Comparison of ENCODE assay signal across 8 mouse cellular contexts in the genomic region with DNA sequence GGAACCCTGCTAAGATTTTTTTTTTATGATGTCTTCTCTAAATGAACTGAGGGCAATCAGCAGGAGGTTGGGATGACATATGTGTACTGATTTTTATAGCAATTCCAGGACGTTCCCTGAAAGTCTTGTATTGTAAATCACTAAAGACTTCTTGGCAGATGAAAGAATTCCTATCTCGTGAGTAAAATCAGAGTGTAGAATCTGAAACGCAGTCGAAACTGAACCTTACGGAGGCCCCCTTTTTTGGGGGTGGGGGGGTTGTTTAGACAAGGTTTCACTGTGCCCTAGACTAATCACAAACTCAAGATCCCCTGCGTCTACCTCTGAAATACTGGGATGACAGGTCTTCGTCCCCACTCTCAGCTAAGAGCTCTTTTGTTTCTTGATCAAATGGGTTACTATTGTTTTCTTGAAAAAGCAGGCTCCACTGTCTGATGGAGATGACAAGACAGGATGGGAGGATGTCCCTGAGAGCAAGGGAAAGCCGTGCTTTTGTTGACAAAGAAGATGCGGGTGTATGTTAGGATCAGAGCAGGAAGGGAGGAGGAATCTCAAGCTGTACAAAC. TPM values are rescaled to one million over a fixed set of nuclear protein-coding genes. Genes with fewer than 3 reads are reported as not detected.
A peak's percentile ranks its signal among the peaks of the same experiment; 100 is the strongest.
DNase-seq lines count a peak whose midpoint lies in the region; ATAC-seq and TF ChIP-seq lines count a peak whose summit lies in the region.

No protein-coding gene starts in this region.

- peak overlapping the region; percentile 68 for H3K9ac ChIP-seq in heart, embryonic 11.5 days (ENCODE audit: low read depth, low read length)
- H3K9ac ChIP-seq in embryonic facial prominence, embryonic 15.5 days, result peak overlapping the region; percentile 55
- peak overlapping the region; percentile 78 for H3K9ac ChIP-seq in limb, embryonic 13.5 days

- ATAC-seq in heart, embryonic 11.5 days (replicated peaks; ENCODE audit: insufficient number of reproducible peaks, low FRiP score, low TSS enrichment), result no peak
- no peak for ATAC-seq in embryonic facial prominence, embryonic 15.5 days (ENCODE audit: insufficient number of reproducible peaks, low FRiP score, low TSS enrichment, low read depth)
- no peak for ATAC-seq in limb, embryonic 13.5 days (ENCODE audit: low FRiP score, low read depth)
- no peak for ATAC-seq in activated CD4-positive, CD25-positive, alpha-beta regulatory T cell, adult 4 months

- no peaks in the 10 kb centered on the region for H3K27me3 ChIP-seq in heart, embryonic 11.5 days (ENCODE audit: control insufficient read depth, insufficient read depth, low read length)
- no peaks in the 10 kb centered on the region for H3K27me3 ChIP-seq in E14TG2a.4 (ENCODE audit: insufficient read depth, low read length)
- H3K27me3 ChIP-seq in embryonic facial prominence, embryonic 15.5 days, result no peaks in the 10 kb centered on the region
- no peaks in the 10 kb centered on the region for H3K27me3 ChIP-seq in limb, embryonic 13.5 days
- no peaks in the 10 kb centered on the region for H3K27me3 ChIP-seq in small intestine, adult 2 months (ENCODE audit: control insufficient read depth, insufficient read depth, low read length)

- H3K36me3 ChIP-seq in heart, embryonic 11.5 days (ENCODE audit: control insufficient read depth, insufficient read depth, low read length), result no peaks in the 10 kb centered on the region
- H3K36me3 ChIP-seq in E14TG2a.4 (ENCODE audit: insufficient read depth, low read length), result peaks cover 8% of the 10 kb centered on the region; the same call in 1 of the 2 replicates
- no peaks in the 10 kb centered on the region for H3K36me3 ChIP-seq in embryonic facial prominence, embryonic 15.5 days
- no peaks in the 10 kb centered on the region; the same call in 1 of the 2 replicates for H3K36me3 ChIP-seq in limb, embryonic 13.5 days
- no peaks in the 10 kb centered on the region for H3K36me3 ChIP-seq in small intestine, adult 2 months (ENCODE audit: control insufficient read depth, insufficient read depth, low read length)

- DNase-seq in heart, adult 9 months (ENCODE audit: low spot score in 2 of 2), result no peak
- DNase-seq in T-cell, adult 2 months (ENCODE audit: low spot score), result no peak

- WGBS in heart, embryonic 11.5 days (ENCODE audit: insufficient replicate concordance), result 41% methylated on average over 9 of the region's 9 CpGs
- WGBS in embryonic facial prominence, embryonic 15.5 days, result 27% methylated on average over 9 of the region's 9 CpGs
- 37% methylated on average over 9 of the region's 9 CpGs for WGBS in limb, embryonic 13.5 days
- 16% methylated on average over 9 of the region's 9 CpGs for WGBS in small intestine, adult 2 months

- H3K27ac ChIP-seq in heart, embryonic 11.5 days (ENCODE audit: low read depth, low read length), result peak overlapping the region; percentile 90; the same call in 1 of the 2 replicates
- peak overlapping the region; percentile 97 for H3K27ac ChIP-seq in embryonic facial prominence, embryonic 15.5 days (replicated peaks)
- H3K27ac ChIP-seq in limb, embryonic 13.5 days, result peak overlapping the region; percentile 97
- peak overlapping the region; percentile 96 for H3K27ac ChIP-seq in small intestine, adult 2 months (ENCODE audit: insufficient read depth, low read depth, low read length)

- no peak for TF ChIP-seq CTCF in E14TG2a.4 (conservative IDR thresholded peaks at IDR 0.05; ENCODE audit: low read length)
- no peak for TF ChIP-seq CTCF in small intestine, adult 2 months (IDR thresholded peaks at IDR 0.05; ENCODE audit: extremely low read depth, insufficient read length, insufficient replicate concordance, low read depth, low read length)

- peaks cover 12% of the 10 kb centered on the region for H3K4me1 ChIP-seq in heart, embryonic 11.5 days (ENCODE audit: control insufficient read depth, insufficient read depth, low read length)
- peaks cover 47% of the 10 kb centered on the region for H3K4me1 ChIP-seq in E14TG2a.4 (replicated peaks; ENCODE audit: low read depth, low read length)
- H3K4me1 ChIP-seq in embryonic facial prominence, embryonic 15.5 days, result peaks cover 18% of the 10 kb centered on the region
- peaks cover 19% of the 10 kb centered on the region for H3K4me1 ChIP-seq in limb, embryonic 13.5 days
- H3K4me1 ChIP-seq in small intestine, adult 2 months (ENCODE audit: control insufficient read depth, insufficient read depth, insufficient read length, low read length), result peaks cover 22% of the 10 kb centered on the region; the same call in 1 of the 2 replicates

- no peaks in the 10 kb centered on the region for H3K9me3 ChIP-seq in heart, embryonic 11.5 days (replicated peaks; ENCODE audit: control insufficient read depth, low read length)
- H3K9me3 ChIP-seq in E14TG2a.4 (ENCODE audit: low read length), result no peaks in the 10 kb centered on the region
- no peaks in the 10 kb centered on the region for H3K9me3 ChIP-seq in embryonic facial prominence, embryonic 15.5 days (replicated peaks)
- no peaks in the 10 kb centered on the region for H3K9me3 ChIP-seq in limb, embryonic 13.5 days

- peak overlapping the region; percentile 63 for H3K4me2 ChIP-seq in heart, embryonic 11.5 days
- H3K4me2 ChIP-seq in embryonic facial prominence, embryonic 15.5 days (replicated peaks), result peak overlapping the region; percentile 67
- peak overlapping the region; percentile 82 for H3K4me2 ChIP-seq in limb, embryonic 13.5 days (replicated peaks)

- no peak for TF ChIP-seq POLR2A in small intestine, adult 2 months (IDR thresholded peaks at IDR 0.05; ENCODE audit: low read depth, low read length)

- peak overlapping the region; percentile 57 for H3K4me3 ChIP-seq in heart, embryonic 11.5 days (ENCODE audit: low read depth, low read length)
- peak overlapping the region; percentile 87 for H3K4me3 ChIP-seq in E14TG2a.4 (replicated peaks; ENCODE audit: low read length)
- peak overlapping the region; percentile 76 for H3K4me3 ChIP-seq in embryonic facial prominence, embryonic 15.5 days (replicated peaks)
- peak overlapping the region; percentile 64 for H3K4me3 ChIP-seq in limb, embryonic 13.5 days
- H3K4me3 ChIP-seq in small intestine, adult 2 months (ENCODE audit: low read depth, low read length), result no peak overlapping the region; the same call in 1 of the 2 replicates

RNA-seq across cellular contexts. Expression of a gene that starts 0.8 kb away (rescaled TPM):
- 26.4 and 28.0 TPM in 2 replicates for polyA plus RNA-seq in heart, embryonic 11.5 days (2014; fragmentation: Nextera tagmentation; extraction: Ambion mirVana)
- 31.8 and 34.6 TPM in 2 replicates for polyA plus RNA-seq in embryonic facial prominence, embryonic 15.5 days (2015; fragmentation: Nextera tagmentation; extraction: Ambion mirVana)
- polyA plus RNA-seq in limb, embryonic 13.5 days (2015; fragmentation: Nextera tagmentation; extraction: Ambion mirVana), result 35.2 and 36.2 TPM in 2 replicates
- 1.4 and 2.9 TPM in 2 replicates for polyA plus RNA-seq in small intestine, adult 2 months (2012; rRNA removed)
- 10 to 100 TPM; 29.8 to 34.2 TPM for polyA plus RNA-seq in activated CD4-positive, CD25-positive, alpha-beta regulatory T cell, adult 4 months (2017; shearing (Covaris generic))

RNA-seq across cellular contexts. Expression of a gene that starts 18.2 kb away (rescaled TPM):
- 317 and 358 TPM in 2 replicates for polyA plus RNA-seq in heart, embryonic 11.5 days (2014; fragmentation: Nextera tagmentation; extraction: Ambion mirVana)
- polyA plus RNA-seq in embryonic facial prominence, embryonic 15.5 days (2015; fragmentation: Nextera tagmentation; extraction: Ambion mirVana), result 365 and 394 TPM in 2 replicates
- 449 and 469 TPM in 2 replicates for polyA plus RNA-seq in limb, embryonic 13.5 days (2015; fragmentation: Nextera tagmentation; extraction: Ambion mirVana)
- polyA plus RNA-seq in small intestine, adult 2 months (2012; rRNA removed), result 0.66 and 1.6 TPM in 2 replicates
- 100 to 1,000 TPM; 474 TPM for polyA plus RNA-seq in activated CD4-positive, CD25-positive, alpha-beta regulatory T cell, adult 4 months (2017; shearing (Covaris generic))

RNA-seq across cellular contexts. Expression of a gene that starts 53.9 kb away (rescaled TPM):
- polyA plus RNA-seq in heart, embryonic 11.5 days (2014; fragmentation: Nextera tagmentation; extraction: Ambion mirVana), result 105 and 123 TPM in 2 replicates
- 127 and 135 TPM in 2 replicates for polyA plus RNA-seq in embryonic facial prominence, embryonic 15.5 days (2015; fragmentation: Nextera tagmentation; extraction: Ambion mirVana)
- 160 TPM in 2 replicates for polyA plus RNA-seq in limb, embryonic 13.5 days (2015; fragmentation: Nextera tagmentation; extraction: Ambion mirVana)
- polyA plus RNA-seq in small intestine, adult 2 months (2012; rRNA removed), result 5.6 and 9.6 TPM in 2 replicates
- 100 to 1,000 TPM; 111 to 128 TPM for polyA plus RNA-seq in activated CD4-positive, CD25-positive, alpha-beta regulatory T cell, adult 4 months (2017; shearing (Covaris generic))

Comparison
In these comparisons a context has a peak if more than half of its experiments do, and no peak if none do; other contexts are left out.
1. RNA of a gene that starts 18.2 kb away (polyA plus RNA-seq): 474 TPM in activated CD4-positive, CD25-positive, alpha-beta regulatory T cell, adult 4 months, 449 to 469 TPM in limb, embryonic 13.5 days, 365 to 394 TPM in embryonic facial prominence, embryonic 15.5 days and 317 to 358 TPM in heart, embryonic 11.5 days; 0.66 to 1.6 TPM in small intestine, adult 2 months; every median in the first group is over 100 times any median in the second.
2. Peak in every context shown above with its lines, with median percentiles within 50 percentile points of each other: H3K27ac ChIP-seq, H3K4me2 ChIP-seq and H3K9ac ChIP-seq.